Mouse (Mus musculus) forebrain, embryonic 11.5 days (tissue): ENCODE data around the gene Inpp4a. TPM values are rescaled to one million over a fixed set of nuclear protein-coding genes. Genes with fewer than 3 reads are reported as not detected.

Experiments
- ATAC-seq: fragments of 200-750 bp; cut with Nextera tagmentation; replicated peaks from 2 replicates; pipeline ENCODE4 v1.8.0; 2017; ENCODE audit warnings: moderate TSS enrichment; ENCODE audit not compliant: low FRiP score
- DNase-seq: peaks from one replicate; pipeline ENCODE4 v3.0.0-alpha.2; 2017; ENCODE audit warnings: low spot score
- H3K27ac ChIP-seq: fragments of 300-500 bp; sonication (generic); 2 replicates; pipeline ENCODE4 v1.5.1; 2014; ENCODE audit warnings: low read depth, low read length
- H3K27me3 ChIP-seq: fragments of 300-500 bp; sonication (generic); 2 replicates; pipeline ENCODE4 v1.6.1; 2014; ENCODE audit warnings: mild to moderate bottlenecking, low read length, mixed read lengths; ENCODE audit not compliant: control insufficient read depth, insufficient read depth
- H3K36me3 ChIP-seq: fragments of 300-500 bp; sonication (generic); 2 replicates; pipeline ENCODE4 v1.6.1; 2014; ENCODE audit warnings: mild to moderate bottlenecking, low read length, moderate library complexity, mixed read lengths; ENCODE audit not compliant: control insufficient read depth, insufficient read depth
- H3K4me1 ChIP-seq: fragments of 300-500 bp; sonication (generic); replicated peaks from 2 replicates; pipeline ENCODE4 v1.6.1; 2014; ENCODE audit warnings: low read length, mixed read lengths; ENCODE audit not compliant: control insufficient read depth, insufficient read depth
- H3K4me2 ChIP-seq: fragments of 300-500 bp; sonication (generic); 2 replicates; pipeline ENCODE4 v1.6.1; 2014; ENCODE audit warnings: low read depth, mild to moderate bottlenecking, low read length, moderate library complexity, mixed read lengths; ENCODE audit not compliant: severe bottlenecking
- H3K4me3 ChIP-seq: fragments of 300-500 bp; sonication (generic); 2 replicates; pipeline ENCODE4 v1.5.1; 2014; ENCODE audit warnings: low read depth, low read length
- H3K9ac ChIP-seq: fragments of 300-500 bp; sonication (generic); 2 replicates; pipeline ENCODE4 v1.6.1; 2014; ENCODE audit warnings: low read length
- H3K9me3 ChIP-seq: fragments of 300-500 bp; sonication (generic); 2 replicates; pipeline ENCODE4 v1.6.1; 2016; ENCODE audit warnings: low read length, mixed read lengths; ENCODE audit not compliant: control insufficient read depth
- WGBS: fragments of 180-500 bp; shearing (Covaris S2); extraction: QIAGEN DNeasy Blood & Tissue Kit; methylation state at CpG from one replicate; pipeline ENCODE4 v1.1.7; 2014; 5-methylcytosine and 5-hydroxymethylcytosine counted together
- polyA plus RNA-seq: library from polyadenylated mRNA; unstranded; fragments of >200 nt; fragmentation: Nextera tagmentation; extraction: Ambion mirVana; gene quantifications from 2 replicates; pipeline ENCODE4 v1.2.1, GENCODE M21; 2014

Inpp4a gene
- polyA plus RNA-seq, 1 experiment from 2014 or later: 16.9 TPM

- H3K27ac ChIP-seq: no peak overlapping the region
- no peak overlapping the region for H3K4me2 ChIP-seq
- H3K36me3 ChIP-seq: no peaks in the 10 kb centered on the region
- no peak for ATAC-seq
- no peaks in the 10 kb centered on the region for H3K27me3 ChIP-seq
- H3K4me3 ChIP-seq: no peak overlapping the region
- 98% methylated on average over 4 of the region's 4 CpGs for WGBS
- no peaks in the 10 kb centered on the region for H3K4me1 ChIP-seq
- H3K9me3 ChIP-seq: no peaks in the 10 kb centered on the region
- DNase-seq: no peak
- H3K9ac ChIP-seq: no peak overlapping the region
Observed at GRCm38 (mm10) chr1:37329831-37330230, 30.2 kb downstream of the Inpp4a start.

GRCm38 (mm10) chr1:37332756-37333155 is 33.1 kb downstream of the Inpp4a start:
- Histone ChIP-seq H3K4me2 (no peak overlapping the region), H3K4me3 (no peak overlapping the region), H3K36me3 (no peaks in the 10 kb centered on the region), H3K27ac (no peak overlapping the region), H3K27me3 (no peaks in the 10 kb centered on the region), H3K4me1 (no peaks in the 10 kb centered on the region), H3K9ac (no peak overlapping the region), H3K9me3 (no peaks in the 10 kb centered on the region)
- 80% methylated on average over 3 of the region's 3 CpGs for WGBS
- no peak for DNase-seq
- ATAC-seq: no peak

- Histone ChIP-seq H3K36me3 (no peaks in the 10 kb centered on the region), H3K4me2 (no peak overlapping the region), H3K9me3 (no peaks in the 10 kb centered on the region), H3K4me1 (no peaks in the 10 kb centered on the region), H3K9ac (no peak overlapping the region), H3K27ac (no peak overlapping the region), H3K27me3 (no peaks in the 10 kb centered on the region), H3K4me3 (no peak overlapping the region)
- ATAC-seq (no peak), DNase-seq (no peak)
- 84% methylated on average over 4 of the region's 4 CpGs for WGBS
Observed at GRCm38 (mm10) chr1:37333741-37334440, 34.2 kb downstream of the Inpp4a start.

- Histone ChIP-seq H3K36me3 (no peaks in the 10 kb centered on the region), H3K4me3 (no peak overlapping the region), H3K9me3 (no peaks in the 10 kb centered on the region), H3K4me2 (no peak overlapping the region), H3K27me3 (no peaks in the 10 kb centered on the region), H3K4me1 (no peaks in the 10 kb centered on the region), H3K9ac (no peak overlapping the region), H3K27ac (no peak overlapping the region)
- WGBS: 88% methylated on average over 2 of the region's 2 CpGs
- DNase-seq (no peak), ATAC-seq (no peak)
Observed at GRCm38 (mm10) chr1:37336022-37336421, 36.4 kb downstream of the Inpp4a start.

- no peak overlapping the region for H3K4me3 ChIP-seq
- H3K36me3 ChIP-seq: no peaks in the 10 kb centered on the region
- H3K27me3 ChIP-seq: no peaks in the 10 kb centered on the region
- no peaks in the 10 kb centered on the region for H3K4me1 ChIP-seq
- no peak overlapping the region for H3K9ac ChIP-seq
- 70% methylated on average over 2 of the region's 2 CpGs for WGBS
- no peak for ATAC-seq
- H3K27ac ChIP-seq: no peak overlapping the region
- no peaks in the 10 kb centered on the region for H3K9me3 ChIP-seq
- no peak overlapping the region for H3K4me2 ChIP-seq
- DNase-seq: no peak
Observed at GRCm38 (mm10) chr1:37336794-37337193, 37.1 kb downstream of the Inpp4a start.

GRCm38 (mm10) chr1:37337273-37337672 is 37.6 kb downstream of the Inpp4a start:
- H3K4me3 ChIP-seq: no peak overlapping the region
- 87% methylated on average over 9 of the region's 9 CpGs for WGBS
- no peaks in the 10 kb centered on the region for H3K4me1 ChIP-seq
- no peak for ATAC-seq
- no peak overlapping the region for H3K9ac ChIP-seq
- no peaks in the 10 kb centered on the region for H3K9me3 ChIP-seq
- H3K27ac ChIP-seq: no peak overlapping the region
- no peak overlapping the region for H3K4me2 ChIP-seq
- no peaks in the 10 kb centered on the region for H3K27me3 ChIP-seq
- H3K36me3 ChIP-seq: no peaks in the 10 kb centered on the region
- no peak for DNase-seq

- Histone ChIP-seq H3K4me2 (no peak overlapping the region), H3K36me3 (no peaks in the 10 kb centered on the region), H3K27me3 (no peaks in the 10 kb centered on the region), H3K9ac (no peak overlapping the region), H3K4me1 (no peaks in the 10 kb centered on the region), H3K4me3 (no peak overlapping the region), H3K9me3 (no peaks in the 10 kb centered on the region), H3K27ac (no peak overlapping the region)
- 94% methylated on average over 8 of the region's 8 CpGs for WGBS
- ATAC-seq: no peak
- DNase-seq: no peak
Observed at GRCm38 (mm10) chr1:37339144-37339543, 39.5 kb downstream of the Inpp4a start.

- H3K9me3 ChIP-seq: no peaks in the 10 kb centered on the region
- H3K4me1 ChIP-seq: no peaks in the 10 kb centered on the region
- no peak overlapping the region for H3K4me2 ChIP-seq
- no peak overlapping the region for H3K9ac ChIP-seq
- H3K4me3 ChIP-seq: no peak overlapping the region
- no peaks in the 10 kb centered on the region for H3K36me3 ChIP-seq
- H3K27ac ChIP-seq: no peak overlapping the region
- no peak for ATAC-seq
- no peak for DNase-seq
- no peaks in the 10 kb centered on the region for H3K27me3 ChIP-seq
- WGBS: 82% methylated on average over 5 of the region's 5 CpGs
Observed at GRCm38 (mm10) chr1:37341347-37341746, 41.7 kb downstream of the Inpp4a start.

GRCm38 (mm10) chr1:37341914-37342313 is 42.2 kb downstream of the Inpp4a start:
- DNase-seq (no peak), ATAC-seq (no peak)
- H3K9ac ChIP-seq: no peak overlapping the region
- H3K9me3 ChIP-seq: no peaks in the 10 kb centered on the region
- 85% methylated on average over 4 of the region's 4 CpGs for WGBS
- H3K36me3 ChIP-seq: no peaks in the 10 kb centered on the region
- no peak overlapping the region for H3K4me3 ChIP-seq
- no peaks in the 10 kb centered on the region for H3K4me1 ChIP-seq
- H3K27me3 ChIP-seq: no peaks in the 10 kb centered on the region
- no peak overlapping the region for H3K27ac ChIP-seq
- no peak overlapping the region for H3K4me2 ChIP-seq
